Mouse (Mus musculus): ENCODE measurements around the gene Aox1. TPM values are rescaled to one million over a fixed set of nuclear protein-coding genes. Genes with fewer than 3 reads are reported as not detected.

Aox1 gene
- total and polyA plus RNA-seq, 3 experiments: 0.04 to 0.24 TPM; not detected in 1

DNA sequence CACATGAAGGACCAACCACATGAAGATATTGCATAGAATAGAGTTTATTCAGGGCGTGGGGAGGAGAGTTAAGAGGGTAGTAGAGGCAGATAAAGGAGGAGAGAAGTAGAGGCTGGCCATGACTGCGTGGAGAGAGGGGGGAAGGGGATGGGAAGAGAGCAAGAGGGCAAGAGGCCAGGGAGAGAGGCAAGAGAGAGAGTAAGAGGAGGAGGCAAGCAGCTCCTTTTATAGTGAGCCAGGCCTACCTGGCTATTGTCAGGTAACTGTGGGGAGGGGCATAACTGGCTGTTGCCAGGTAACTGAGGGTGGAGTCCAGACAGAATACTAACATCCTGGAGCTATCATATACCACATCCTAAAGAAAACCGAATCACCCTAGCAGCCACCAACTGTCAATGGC lies 15.3 kb downstream of the Aox1 start:
- Histone ChIP-seq H3K9me3 (replicated peaks; ENCODE audit: insufficient read depth, low read length) (no peaks in the 10 kb centered on the region), H3K27me3 (ENCODE audit: control insufficient read depth in 1 of 2, insufficient read depth in 2 of 2, low read length in 2 of 2) (no peaks in the 10 kb centered on the region), H3K79me2 (ENCODE audit: control insufficient read depth, insufficient read depth, low read length, poor library complexity) (no peaks in the 10 kb centered on the region), H3K4me1 (ENCODE audit: control insufficient read depth in 1 of 2, insufficient read depth in 2 of 2, low read length in 2 of 2) (no peaks in the 10 kb centered on the region), H3K36me3 (ENCODE audit: control insufficient read depth in 1 of 2, insufficient read depth in 2 of 2, low read length in 2 of 2) (no peaks in the 10 kb centered on the region), H3K27ac (ENCODE audit: control insufficient read depth, low read depth, low read length) (no peak overlapping the region), H3K9ac (ENCODE audit: control insufficient read depth, low read depth, low read length, poor library complexity, severe bottlenecking) (no peak overlapping the region), H3K4me3 (ENCODE audit: control insufficient read depth in 1 of 2, insufficient read depth in 1 of 2, low read depth in 2 of 2, low read length in 2 of 2) (no peak overlapping the region)
- TF ChIP-seq ZNF384 (IDR thresholded peaks at IDR 0.05; ENCODE audit: low read depth, low read length): no peak
- no peak for TF ChIP-seq ZC3H11A (IDR thresholded peaks at IDR 0.05; ENCODE audit: low read depth, low read length)
- no peak for TF ChIP-seq POLR2AphosphoS2 (IDR thresholded peaks at IDR 0.05; ENCODE audit: low read length)
- TF ChIP-seq POLR2AphosphoS5 (IDR thresholded peaks at IDR 0.05; ENCODE audit: borderline replicate concordance, low read depth, low read length): no peak
- no peak for TF ChIP-seq MAZ (IDR thresholded peaks at IDR 0.05; ENCODE audit: low read depth, low read length)
- TF ChIP-seq ETS1 (IDR thresholded peaks at IDR 0.05; ENCODE audit: low read depth, low read length): no peak
- TF ChIP-seq HCFC1 (IDR thresholded peaks at IDR 0.05; ENCODE audit: low read depth, low read length): no peak
- no peak for TF ChIP-seq ZKSCAN1 (IDR thresholded peaks at IDR 0.05; ENCODE audit: low read depth, low read length)
- no peak for TF ChIP-seq GABPA (IDR thresholded peaks at IDR 0.05; ENCODE audit: low read depth, low read length)
- no peak for TF ChIP-seq SMC3 (IDR thresholded peaks at IDR 0.05; ENCODE audit: low read depth, low read length)
- no peak for TF ChIP-seq RAD21 (IDR thresholded peaks at IDR 0.05; ENCODE audit: low read depth, low read length)
- TF ChIP-seq NELFE (IDR thresholded peaks at IDR 0.05; ENCODE audit: low read depth, low read length): no peak
- TF ChIP-seq ZMIZ1 (IDR thresholded peaks at IDR 0.05; ENCODE audit: low read depth, low read length): no peak
- no peak for TF ChIP-seq CHD1 (IDR thresholded peaks at IDR 0.05; ENCODE audit: low read depth, low read length)
- no peak for TF ChIP-seq POLR2A (IDR thresholded peaks at IDR 0.05; ENCODE audit: control insufficient read depth in 1 of 2, insufficient read depth in 1 of 2, low read depth in 1 of 2, low read length in 2 of 2, poor library complexity in 1 of 2)
- TF ChIP-seq CHD2 (IDR thresholded peaks at IDR 0.05; ENCODE audit: low read length): no peak
- TF ChIP-seq USF2 (IDR thresholded peaks at IDR 0.05; ENCODE audit: borderline replicate concordance in 1 of 2, insufficient read depth in 1 of 2, low read depth in 1 of 2, low read length in 2 of 2): no peak
- TF ChIP-seq GATA1 (IDR thresholded peaks at IDR 0.05; ENCODE audit: low read depth, low read length): no peak
- TF ChIP-seq RCOR1 (IDR thresholded peaks at IDR 0.05; ENCODE audit: low read depth, low read length): no peak
- TF ChIP-seq MXI1 (IDR thresholded peaks at IDR 0.05; ENCODE audit: low read depth, low read length): no peak
- DNase-seq (ENCODE audit: low read depth, low spot score): no peak

DNA sequence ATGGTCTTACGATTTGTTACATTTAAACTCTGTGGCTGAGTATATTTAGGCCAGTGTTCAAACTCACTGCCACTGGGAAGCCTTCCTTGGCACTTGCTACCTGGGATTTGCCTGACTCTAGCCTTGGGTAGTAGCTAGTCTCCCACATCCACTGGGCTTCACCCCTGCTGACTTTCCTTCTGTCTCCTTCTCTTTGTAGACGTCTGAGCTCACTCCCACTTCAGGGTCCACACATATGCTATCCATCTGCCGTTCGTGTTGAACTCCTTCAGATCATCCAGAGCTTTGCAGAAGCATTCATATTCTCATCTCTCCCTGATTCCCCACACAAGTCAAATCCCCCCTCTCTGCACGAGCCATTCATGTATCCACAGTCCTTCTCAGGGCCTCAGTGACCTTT lies 15.8 kb downstream of the Aox1 start:
- no peaks in the 10 kb centered on the region for H3K36me3 ChIP-seq (ENCODE audit: control insufficient read depth in 1 of 2, insufficient read depth in 2 of 2, low read length in 2 of 2)
- no peaks in the 10 kb centered on the region for H3K79me2 ChIP-seq (ENCODE audit: control insufficient read depth, insufficient read depth, low read length, poor library complexity)
- no peaks in the 10 kb centered on the region for H3K4me1 ChIP-seq (ENCODE audit: control insufficient read depth in 1 of 2, insufficient read depth in 2 of 2, low read length in 2 of 2)
- no peak for TF ChIP-seq E2F4 (IDR thresholded peaks at IDR 0.05; ENCODE audit: borderline replicate concordance, low read depth, low read length)
- H3K27me3 ChIP-seq (ENCODE audit: control insufficient read depth in 1 of 2, insufficient read depth in 2 of 2, low read length in 2 of 2): no peaks in the 10 kb centered on the region
- H3K4me3 ChIP-seq (ENCODE audit: control insufficient read depth in 1 of 2, insufficient read depth in 1 of 2, low read depth in 2 of 2, low read length in 2 of 2): no peak overlapping the region
- H3K27ac ChIP-seq (ENCODE audit: control insufficient read depth, low read depth, low read length): no peak overlapping the region
- H3K9me3 ChIP-seq (replicated peaks; ENCODE audit: insufficient read depth, low read length): no peaks in the 10 kb centered on the region
- no peak for DNase-seq (ENCODE audit: low read depth, low spot score)
- H3K9ac ChIP-seq (ENCODE audit: control insufficient read depth, low read depth, low read length, poor library complexity, severe bottlenecking): no peak overlapping the region
